Mouse (Mus musculus) MEL (cell line): ENCODE results near the gene Zfp36l1. TPM values are rescaled to one million over a fixed set of nuclear protein-coding genes. Genes with fewer than 3 reads are reported as not detected.

Experiments
- DNase-seq: peaks from one replicate; pipeline ENCODE4 v3.0.0; 2011; ENCODE audit warnings: low read depth, low spot score
- H3K27ac ChIP-seq: 2 replicates; pipeline ENCODE4 v1.5.1; 2012; ENCODE audit warnings: low read depth, mild to moderate bottlenecking, control low read depth, low read length, moderate library complexity; ENCODE audit not compliant: control insufficient read depth
- H3K27me3 ChIP-seq, 2 experiments: fragments of 150-350 bp in 1 of 2; sonication (generic) in 1 of 2; 2 replicates each; pipeline ENCODE4 v1.6.1; 2012; ENCODE audit warnings: low read length in 2 of 2, mild to moderate bottlenecking in 2 of 2, improper control_type of control experiment in 1 of 2, moderate library complexity in 1 of 2; ENCODE audit not compliant: insufficient read depth in 2 of 2, control insufficient read depth in 1 of 2
- H3K36me3 ChIP-seq, 2 experiments: 2 replicates each; pipeline ENCODE4 v1.6.1; 2012 to 2014; ENCODE audit warnings: low read length in 2 of 2, improper control_type of control experiment in 1 of 2, inconsistent platforms in 1 of 2, mild to moderate bottlenecking in 1 of 2; ENCODE audit not compliant: insufficient read depth in 2 of 2, control insufficient read depth in 1 of 2
- H3K4me1 ChIP-seq, 2 experiments: fragments of 150-350 bp in 1 of 2; sonication (generic) in 1 of 2; 2 replicates each; pipeline ENCODE4 v1.6.1; 2012; ENCODE audit warnings: low read length in 2 of 2, improper control_type of control experiment in 1 of 2, mild to moderate bottlenecking in 1 of 2; ENCODE audit not compliant: insufficient read depth in 2 of 2, control insufficient read depth in 1 of 2
- H3K4me3 ChIP-seq, 2 experiments: fragments of 150-350 bp in 1 of 2; sonication (generic) in 1 of 2; 2 replicates each; pipeline ENCODE4 v1.5.1; 2012; ENCODE audit warnings: low read depth in 2 of 2, low read length in 2 of 2, mild to moderate bottlenecking in 2 of 2, moderate library complexity in 2 of 2, control low read depth in 1 of 2, improper control_type of control experiment in 1 of 2; ENCODE audit not compliant: control insufficient read depth in 1 of 2, insufficient read depth in 1 of 2
- H3K79me2 ChIP-seq: 2 replicates; pipeline ENCODE4 v1.6.1; 2012; ENCODE audit warnings: mild to moderate bottlenecking, low read length, moderate library complexity; ENCODE audit not compliant: control insufficient read depth, poor library complexity, insufficient read depth
- H3K9ac ChIP-seq: 2 replicates; pipeline ENCODE4 v1.6.1; 2012; ENCODE audit warnings: low read depth, mild to moderate bottlenecking, control low read depth, low read length, moderate library complexity; ENCODE audit not compliant: control insufficient read depth, poor library complexity, severe bottlenecking
- H3K9me3 ChIP-seq: fragments of 150-350 bp; sonication (generic); replicated peaks from 2 replicates; pipeline ENCODE4 v1.6.1; 2012; ENCODE audit warnings: mild to moderate bottlenecking, low read length, improper control_type of control experiment, moderate library complexity; ENCODE audit not compliant: insufficient read depth
- BHLHE40 ChIP-seq: IDR thresholded peaks from 2 replicates; pipeline ENCODE4 v1.6.1; 2012; ENCODE audit warnings: low read depth, mild to moderate bottlenecking, inconsistent platforms, low read length, improper control_type of control experiment, borderline replicate concordance
- CHD2 ChIP-seq: IDR thresholded peaks from 2 replicates; pipeline ENCODE4 v1.6.1; 2011; ENCODE audit warnings: low read length, improper control_type of control experiment
- CTCF ChIP-seq, 3 experiments: IDR thresholded peaks in 2 of 3; conservative IDR thresholded peaks in 1 of 3; 2 replicates each; pipeline ENCODE4 v1.5.1; 2011 to 2012; ENCODE audit warnings: low read length in 3 of 3, low read depth in 2 of 3, mild to moderate bottlenecking in 2 of 3, improper control_type of control experiment in 1 of 3, inconsistent platforms in 1 of 3, mixed read lengths in 1 of 3, moderate library complexity in 1 of 3; ENCODE audit not compliant: control insufficient read depth in 1 of 3, insufficient read depth in 1 of 3, poor library complexity in 1 of 3, severe bottlenecking in 1 of 3
- E2F4 ChIP-seq: IDR thresholded peaks from 2 replicates; pipeline ENCODE4 v1.6.1; 2011; ENCODE audit warnings: low read depth, low read length, improper control_type of control experiment, borderline replicate concordance
- ELF1 ChIP-seq: IDR thresholded peaks from 2 replicates; pipeline ENCODE4 v1.6.1; 2014; ENCODE audit warnings: low read depth, mild to moderate bottlenecking, inconsistent platforms, low read length, improper control_type of control experiment, moderate library complexity
- EP300 ChIP-seq, 2 experiments: IDR thresholded peaks; 2 replicates each; pipeline ENCODE4 v1.6.1; 2011; ENCODE audit warnings: improper control_type of control experiment in 2 of 2, low read length in 2 of 2, low read depth in 1 of 2, mild to moderate bottlenecking in 1 of 2
- GABPA ChIP-seq: IDR thresholded peaks from 2 replicates; pipeline ENCODE4 v1.6.1; 2012; ENCODE audit warnings: low read depth, mild to moderate bottlenecking, inconsistent platforms, low read length, improper control_type of control experiment, moderate library complexity
- MAX ChIP-seq: IDR thresholded peaks from 2 replicates; pipeline ENCODE4 v1.6.1; 2011; ENCODE audit warnings: low read length, improper control_type of control experiment
- MAZ ChIP-seq: IDR thresholded peaks from 2 replicates; pipeline ENCODE4 v1.6.1; 2012; ENCODE audit warnings: low read depth, mild to moderate bottlenecking, inconsistent platforms, low read length, improper control_type of control experiment
- MXI1 ChIP-seq: IDR thresholded peaks from 2 replicates; pipeline ENCODE4 v1.6.1; 2011; ENCODE audit warnings: mild to moderate bottlenecking, low read depth, low read length, improper control_type of control experiment
- NELFE ChIP-seq: IDR thresholded peaks from 2 replicates; pipeline ENCODE4 v1.6.1; 2011; ENCODE audit warnings: low read depth, low read length, improper control_type of control experiment
- POLR2A ChIP-seq, 2 experiments: IDR thresholded peaks; 2 replicates each; pipeline ENCODE4 v1.6.1; 2011 to 2012; ENCODE audit warnings: low read length in 2 of 2, mild to moderate bottlenecking in 2 of 2, control low read depth in 1 of 2, improper control_type of control experiment in 1 of 2, low read depth in 1 of 2, moderate library complexity in 1 of 2; ENCODE audit not compliant: control insufficient read depth in 1 of 2, insufficient read depth in 1 of 2, poor library complexity in 1 of 2
- POLR2AphosphoS5 ChIP-seq: IDR thresholded peaks from 2 replicates; pipeline ENCODE4 v1.6.1; 2012; ENCODE audit warnings: low read depth, borderline replicate concordance, mild to moderate bottlenecking, inconsistent platforms, low read length, moderate library complexity, mixed read lengths
- RAD21 ChIP-seq: IDR thresholded peaks from 2 replicates; pipeline ENCODE4 v1.6.1; 2011; ENCODE audit warnings: mild to moderate bottlenecking, low read depth, low read length, improper control_type of control experiment
- SIN3A ChIP-seq: IDR thresholded peaks from 2 replicates; pipeline ENCODE4 v1.6.1; 2012; ENCODE audit warnings: low read length, improper control_type of control experiment, inconsistent platforms
- SMC3 ChIP-seq: IDR thresholded peaks from 2 replicates; pipeline ENCODE4 v1.6.1; 2011; ENCODE audit warnings: low read depth, low read length, improper control_type of control experiment
- TBP ChIP-seq: IDR thresholded peaks from 2 replicates; pipeline ENCODE4 v1.8.0; 2011; ENCODE audit warnings: low read depth, low read length, improper control_type of control experiment
- TCF12 ChIP-seq: IDR thresholded peaks from 2 replicates; pipeline ENCODE4 v1.6.1; 2014; ENCODE audit warnings: low read depth, mild to moderate bottlenecking, inconsistent platforms, low read length, improper control_type of control experiment, moderate library complexity
- UBTF ChIP-seq: IDR thresholded peaks from 2 replicates; pipeline ENCODE4 v1.6.1; 2012; ENCODE audit warnings: low read depth, mild to moderate bottlenecking, inconsistent platforms, low read length, improper control_type of control experiment, moderate library complexity, borderline replicate concordance; ENCODE audit not compliant: insufficient read depth
- USF1 ChIP-seq: IDR thresholded peaks from 2 replicates; pipeline ENCODE4 v1.6.1; 2014; ENCODE audit warnings: low read depth, mild to moderate bottlenecking, inconsistent platforms, low read length, improper control_type of control experiment, moderate library complexity
- ZC3H11A ChIP-seq: IDR thresholded peaks from 2 replicates; pipeline ENCODE4 v1.6.1; 2012; ENCODE audit warnings: low read depth, mild to moderate bottlenecking, inconsistent platforms, low read length, improper control_type of control experiment
- polyA plus RNA-seq, 2 experiments: library from polyadenylated mRNA; stranded (reverse) in 1 of 2; unstranded in 1 of 2; fragments of >175 nt in 1 of 2; fragments of >200 nt in 1 of 2; gene quantifications; 2 replicates each; pipeline versions ENCODE4 v1.2.1 to v1.2.4; 2012; ENCODE audit warnings: low replicate concordance in 2 of 2, low read depth in 1 of 2; ENCODE audit not compliant: insufficient read length in 2 of 2, insufficient read depth in 1 of 2, missing spikeins in 1 of 2
- total RNA-seq: library from RNA; depleted of rRNA; stranded (reverse); fragments of 300-350 nt; gene quantifications from 2 replicates; pipeline ENCODE4 v1.2.3, GENCODE M21; 2012

Gene Zfp36l1
- total and polyA plus RNA-seq, 3 experiments: 1.2 to 22.5 TPM; not detected in 1

- H3K4me1 ChIP-seq: peaks cover 16 to 20% of the 10 kb centered on the region in 2 experiments; a peak in 3 of 4 replicates
- TF ChIP-seq BHLHE40 (no peak), MAX (no peak; the same call in 1 of the 2 replicates), ELF1 (no peak), EP300 (IDR thresholded peaks at IDR 0.05; ENCODE audit: low read depth in 1 of 2, low read length in 2 of 2) (peak in 1 of 2 experiments; percentile 6; a peak in 1 of 4 replicates), NELFE (peak; percentile 14; the same call in 1 of the 2 replicates), RAD21 (peak; percentile 96), SIN3A (0 out of 2 replicates have a peak, but pooled peaks have one; percentile 12), CTCF (IDR thresholded peaks at IDR 0.05 in 2 of 3, conservative IDR thresholded peaks at IDR 0.05 in 1 of 3; ENCODE audit: control insufficient read depth in 1 of 3, insufficient read depth in 1 of 3, low read depth in 2 of 3, low read length in 3 of 3, poor library complexity in 1 of 3, severe bottlenecking in 1 of 3) (peak; percentile 76 to 98 (median 96)), MAZ (0 out of 2 replicates have a peak, but pooled peaks have one; percentile 24), USF1 (0 out of 2 replicates have a peak, but pooled peaks have one; percentile 13), SMC3 (peak; percentile 94), TCF12 (no peak), POLR2AphosphoS5 (no peak), CHD2 (no peak), UBTF (0 out of 2 replicates have a peak, but pooled peaks have one; percentile 63), POLR2A (IDR thresholded peaks at IDR 0.05; ENCODE audit: control insufficient read depth in 1 of 2, insufficient read depth in 1 of 2, low read depth in 1 of 2, low read length in 2 of 2, poor library complexity in 1 of 2) (peak; percentile 46 to 58; a peak in 2 of 4 replicates), TBP (no peak), ZC3H11A (peak; percentile 92), E2F4 (no peak), GABPA (no peak), MXI1 (0 out of 2 replicates have a peak, but pooled peaks have one; percentile 21)
- H3K27ac ChIP-seq: peak overlapping the region; percentile 50
- H3K27me3 ChIP-seq: no peaks in the 10 kb centered on the region
- peak overlapping the region; percentile 88 for H3K9ac ChIP-seq
- H3K36me3 ChIP-seq: peaks cover 0 to 17% of the 10 kb centered on the region in 2 experiments; a peak in 2 of 4 replicates
- peaks cover 2% of the 10 kb centered on the region; the same call in 1 of the 2 replicates for H3K79me2 ChIP-seq
- DNase-seq: peak; percentile 82
- no peaks in the 10 kb centered on the region for H3K9me3 ChIP-seq
- H3K4me3 ChIP-seq: peak overlapping the region; percentile 67 to 86
Observed at GRCm38 (mm10) chr12:80132250-80133003, 19.6 kb upstream of the Zfp36l1 start.
